Mouse (Mus musculus) left cerebral cortex, postnatal 25 days (tissue): Measurements from ENCODE around the gene Icos. TPM values are rescaled to one million over a fixed set of nuclear protein-coding genes. Genes with fewer than 3 reads are reported as not detected.

Experiments
- DNase-seq, 2 experiments: peaks; one replicate each; pipeline ENCODE4 v3.0.0; 2022; ENCODE audit warnings: low spot score in 2 of 2, mixed read lengths in 1 of 2
- intact Hi-C: fragments of 180-260 bp; cut with DNase I; formaldehyde crosslinking; loops from one replicate; pipeline ENCODE4 v1.15.1; 2025
- total RNA-seq, 2 experiments: library from RNA; stranded (reverse); gene quantifications; 2 replicates each; pipeline ENCODE4 v1.2.3; 2021

The Icos gene
- total RNA-seq, 2 experiments from 2014 or later, result 0.14 TPM; not detected in 1

- intact Hi-C loops, result no loop called here
- DNase-seq, result no peak
Observed at GRCm38 (mm10) chr1:60959246-60959645, 18.5 kb upstream of the Icos start.

- intact Hi-C loops, result loop anchor here (10.0 kb wide), 1 partner anchor 466 kb away; no protein-coding TSS in a partner anchor
Observed at GRCm38 (mm10) chr1:60960451-60960850, 17.3 kb upstream of the Icos start.

GRCm38 (mm10) chr1:60961080-60961479 is 16.6 kb upstream of the Icos start:
- peak; percentile 68 to 80 for DNase-seq
- intact Hi-C loops, result loop anchor here (10.0 kb wide), 1 partner anchor 466 kb away; no protein-coding TSS in a partner anchor

More at GRCm38 (mm10) chr1:60960451-60960850, 17.3 kb upstream of the Icos start:
- DNase-seq, result no peak

GRCm38 (mm10) chr1:60962095-60962494 is 15.6 kb upstream of the Icos start:
- intact Hi-C loops, result loop anchor here (10.0 kb wide), 1 partner anchor 467 kb away; no protein-coding TSS in a partner anchor
- no peak for DNase-seq

- no peak for DNase-seq
- intact Hi-C loops, result loop anchor here (10.0 kb wide), 1 partner anchor 473 kb away; no protein-coding TSS in a partner anchor
Observed at GRCm38 (mm10) chr1:60967521-60967920, 10.2 kb upstream of the Icos start.

GRCm38 (mm10) chr1:60970846-60971245 is 6.9 kb upstream of the Icos start:
- intact Hi-C loops, result no loop called here
- no peak for DNase-seq

- DNase-seq, result no peak
- intact Hi-C loops, result no loop called here
Observed at GRCm38 (mm10) chr1:60974221-60974620, 3.5 kb upstream of the Icos start.

- no peak for DNase-seq
- intact Hi-C loops, result no loop called here
Observed at GRCm38 (mm10) chr1:60975646-60976294, 2.0 kb upstream of the Icos start.

- DNase-seq, result no peak
- intact Hi-C loops, result no loop called here
Observed at GRCm38 (mm10) chr1:60979126-60979842, 1.6 kb downstream of the Icos start.

- DNase-seq, result no peak
- intact Hi-C loops, result no loop called here
Observed at GRCm38 (mm10) chr1:60979843-60980235, 2.1 kb downstream of the Icos start.

- intact Hi-C loops, result no loop called here
- DNase-seq, result no peak
Observed at GRCm38 (mm10) chr1:60985075-60985474, 7.3 kb downstream of the Icos start.

- DNase-seq, result no peak
Observed at GRCm38 (mm10) chr1:60986141-60986540, 8.4 kb downstream of the Icos start.

GRCm38 (mm10) chr1:60989086-60989485 is 11.4 kb downstream of the Icos start:
- DNase-seq, result no peak
- intact Hi-C loops, result no loop called here

More at GRCm38 (mm10) chr1:60986141-60986540, 8.4 kb downstream of the Icos start:
- intact Hi-C loops, result no loop called here

- intact Hi-C loops, result no loop called here
- no peak for DNase-seq
Observed at GRCm38 (mm10) chr1:60990305-60990704, 12.6 kb downstream of the Icos start.

GRCm38 (mm10) chr1:60998008-60998557 is 20.4 kb downstream of the Icos start:
- intact Hi-C loops, result no loop called here
- DNase-seq, result peak; percentile 11 to 47

- DNase-seq, result no peak
Observed at GRCm38 (mm10) chr1:60998689-60999088, 21.0 kb downstream of the Icos start.

GRCm38 (mm10) chr1:61001786-61002354 is 24.1 kb downstream of the Icos start:
- intact Hi-C loops, result loop anchor here (5.0 kb wide), 1 partner anchor 35 kb away; no protein-coding TSS in a partner anchor
- DNase-seq, result no peak

More at GRCm38 (mm10) chr1:60998689-60999088, 21.0 kb downstream of the Icos start:
- intact Hi-C loops, result no loop called here

GRCm38 (mm10) chr1:61006229-61006628 is 28.5 kb downstream of the Icos start:
- intact Hi-C loops, result no loop called here
- DNase-seq, result no peak

GRCm38 (mm10) chr1:61007516-61007915 is 29.8 kb downstream of the Icos start:
- intact Hi-C loops, result no loop called here
- no peak for DNase-seq

GRCm38 (mm10) chr1:61016578-61017118 is 38.9 kb downstream of the Icos start:
- intact Hi-C loops, result no loop called here
- DNase-seq, result no peak
